Mouse (Mus musculus) E14TG2a.4 (cell line): Measurements from ENCODE around the gene Igsf11.

Source experiments
- CTCF ChIP-seq: conservative IDR thresholded peaks from 2 replicates; pipeline ENCODE4 v1.5.1; 2014; ENCODE audit warnings: low read length
- NANOG ChIP-seq: IDR thresholded peaks from 2 replicates; pipeline ENCODE4 v1.6.1; 2014; ENCODE audit warnings: borderline replicate concordance, low read length, mixed read lengths
- POU5F1 ChIP-seq: IDR thresholded peaks from 2 replicates; pipeline ENCODE4 v1.6.1; 2014; ENCODE audit warnings: low read length, borderline replicate concordance

DNA sequence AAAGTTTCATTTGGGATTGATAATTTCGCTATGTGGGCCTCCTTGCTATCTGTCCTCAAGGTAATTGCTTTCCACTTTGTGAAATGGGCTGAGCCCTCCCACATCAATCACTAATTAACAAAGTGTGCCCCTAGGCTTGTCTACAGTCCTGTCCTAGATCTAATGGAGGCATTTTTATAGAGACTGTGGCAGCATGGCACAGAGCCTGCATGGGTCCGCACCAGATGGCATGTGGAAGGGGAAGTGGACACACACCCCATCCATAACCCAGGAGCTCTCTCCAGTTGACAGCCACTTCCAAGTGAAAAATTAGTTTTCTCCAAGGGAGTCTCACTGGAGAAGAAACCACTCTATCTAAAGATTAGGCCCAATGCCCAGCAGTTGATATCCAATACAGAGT, 138.9 kb downstream of the Igsf11 start:
- TF ChIP-seq CTCF = no peak
- TF ChIP-seq NANOG = no peak
- no peak for TF ChIP-seq POU5F1
